Mouse (Mus musculus): ENCODE results near the gene Grcc10. TPM values are rescaled to one million over a fixed set of nuclear protein-coding genes. Genes with fewer than 3 reads are reported as not detected.

Gene Grcc10
- polyA plus RNA-seq (2014; fragmentation: Illumina TruSeq; extraction: RNeasy Lipid Tissue Mini Kit (QIAGEN cat#74804); ENCODE audit: low read depth, low replicate concordance): 210 TPM

DNA sequence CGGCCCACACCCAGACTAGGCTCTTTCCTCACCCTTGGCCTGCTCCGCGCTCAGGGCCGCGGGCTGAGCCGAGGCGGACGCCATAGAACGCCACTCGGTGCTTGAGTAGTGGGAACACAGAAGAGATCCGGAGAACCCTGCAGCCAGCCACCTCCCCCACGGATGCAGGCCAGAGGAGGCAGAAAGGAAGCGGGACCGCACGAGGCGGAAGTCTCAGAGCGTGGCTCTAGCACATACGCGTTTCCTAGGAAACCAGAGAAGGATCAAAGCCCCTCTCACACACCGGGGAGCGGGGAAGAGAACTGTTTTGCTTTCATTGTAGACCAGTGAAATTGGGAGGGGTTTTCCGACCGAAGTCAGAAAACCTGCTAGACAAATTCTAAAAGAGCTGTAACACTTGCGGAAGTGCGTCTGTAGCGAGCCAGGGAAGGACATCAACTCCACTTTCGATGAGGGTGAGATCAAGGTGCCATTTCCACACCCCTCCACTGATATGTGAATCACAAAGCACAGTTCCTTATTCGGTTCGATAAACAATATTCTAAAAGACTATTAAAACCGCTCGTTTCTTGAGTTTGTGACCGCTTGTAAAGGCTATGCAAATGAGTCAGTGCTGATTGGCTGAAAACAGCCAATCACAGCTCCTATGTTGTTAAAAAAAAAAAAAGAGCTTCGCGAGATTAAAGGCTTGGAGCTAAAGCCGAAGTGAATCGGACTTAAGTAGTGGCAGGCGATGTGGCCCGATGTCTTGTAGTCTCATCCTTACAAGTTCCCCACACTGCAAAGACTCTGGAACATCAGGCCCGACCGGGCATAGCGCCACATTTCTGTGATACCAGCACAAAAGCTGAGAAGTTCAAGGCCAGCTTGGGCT, at the start of gene Grcc10:
TSS of gene Grcc10 (minus strand) at position 487 of the 874 bp plus-strand sequence.

DNA sequence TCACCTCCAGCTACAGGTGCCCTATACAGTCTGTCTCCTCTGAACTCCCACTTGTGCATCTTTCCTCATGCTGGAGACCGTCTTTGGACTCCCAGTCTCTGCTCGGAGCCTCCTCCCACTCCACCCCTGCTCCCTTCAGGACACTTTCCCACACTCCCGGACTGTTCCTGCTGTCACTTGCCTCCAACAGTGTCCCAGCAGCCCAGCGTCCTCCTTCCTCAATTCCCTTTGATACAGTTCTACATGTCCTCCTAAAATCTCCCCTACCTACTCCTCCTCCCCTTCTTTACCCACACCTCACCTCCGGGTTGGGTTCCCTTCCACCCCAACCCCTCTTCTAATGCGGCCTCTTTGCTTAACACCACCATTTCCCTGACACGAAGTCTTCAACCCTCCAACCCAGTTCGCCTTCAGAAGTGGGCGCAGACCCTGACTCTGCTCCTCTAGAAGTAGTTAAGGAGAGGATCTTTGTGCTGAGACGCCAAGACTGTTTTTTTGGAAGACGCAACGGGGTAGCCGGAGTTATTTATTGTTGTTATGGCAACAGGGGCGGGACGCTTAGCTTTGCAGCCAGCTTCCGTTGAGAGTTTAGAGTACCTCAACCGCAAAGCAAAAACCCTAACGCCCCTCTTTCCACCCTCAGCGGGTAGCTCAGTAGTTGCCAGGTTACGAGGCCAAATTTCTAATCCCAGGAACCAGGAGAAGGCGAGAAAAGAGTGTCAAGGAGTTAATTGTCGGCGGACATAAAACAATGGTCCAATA, 38.2 kb upstream of the Grcc10 start, which contains the start of gene Lrrc23:
TSS of gene Lrrc23 (minus strand) at position 506 of the 762 bp plus-strand sequence.

DNA sequence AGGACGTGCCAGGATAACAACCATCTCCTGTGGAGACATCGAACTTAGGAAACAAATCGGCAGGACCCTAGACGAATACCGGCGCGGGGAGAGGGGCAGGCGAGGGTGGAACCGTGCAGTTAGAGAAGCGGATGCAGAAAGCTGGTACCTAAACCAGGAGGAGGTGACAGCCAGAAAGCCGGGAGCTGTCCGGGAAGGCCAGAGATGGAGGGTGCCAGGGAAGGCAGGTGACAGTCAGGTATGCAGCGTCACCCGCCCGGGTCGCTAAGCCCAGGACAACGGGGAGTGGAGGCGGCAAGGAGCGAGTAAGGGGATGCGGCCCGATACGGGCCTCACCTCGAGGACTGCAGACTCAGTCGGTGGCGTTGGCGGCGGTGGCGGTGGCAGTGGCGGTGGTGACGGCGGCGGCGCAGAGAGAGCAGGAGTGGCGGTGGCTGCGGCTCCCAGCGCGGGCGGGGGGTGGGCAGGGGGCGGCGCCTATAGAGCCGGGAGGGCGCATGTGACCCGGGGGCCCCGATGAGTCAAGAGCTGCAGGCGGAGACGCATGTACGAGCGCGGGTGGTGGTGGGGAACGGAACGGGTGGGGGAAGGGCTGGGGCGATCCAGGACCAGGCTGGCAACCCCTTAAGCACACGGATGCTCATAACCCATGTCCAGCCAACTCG, 28.1 kb upstream of the Grcc10 start, which contains the start of gene Eno2:
TSS of gene Eno2 (minus strand) at position 573 of the 665 bp plus-strand sequence.

DNA sequence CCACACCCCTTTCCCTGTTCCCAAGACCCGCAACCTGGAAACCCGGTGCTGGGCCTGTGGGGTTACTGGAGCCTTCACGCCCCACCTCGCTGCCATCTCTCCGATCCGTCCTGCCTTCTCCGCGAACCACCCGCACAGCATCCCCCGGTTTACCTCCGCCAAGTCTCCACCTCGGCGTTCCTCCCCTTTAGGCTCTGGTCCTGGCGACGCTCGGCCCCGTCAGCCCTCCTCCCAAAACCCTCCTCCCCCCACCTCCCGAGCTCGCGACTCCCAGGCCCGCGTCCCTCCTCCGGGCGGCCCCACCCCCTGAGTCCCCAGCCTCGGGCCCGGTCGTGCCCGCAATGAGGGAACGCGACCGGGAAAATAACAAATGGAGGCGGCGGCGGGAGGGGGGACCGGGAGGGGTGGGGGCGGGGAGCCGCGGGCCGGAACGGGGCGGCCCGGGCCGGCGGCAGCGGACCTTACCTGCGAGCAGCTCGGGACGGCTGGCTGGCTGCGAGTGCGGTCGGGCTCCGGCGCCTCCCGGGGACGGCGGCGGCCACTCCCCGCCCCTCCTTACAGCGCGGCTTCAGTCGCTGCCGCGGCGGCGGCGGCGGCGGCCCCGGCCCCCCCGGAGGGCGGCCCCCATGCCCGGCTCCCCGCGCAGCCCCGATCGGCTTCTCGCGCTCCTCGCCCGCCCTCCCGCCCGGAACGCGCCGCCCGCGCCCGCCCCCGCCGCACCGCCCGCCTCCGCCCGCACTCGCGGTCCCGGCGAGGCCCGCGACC, 14.8 kb upstream of the Grcc10 start, which contains the start of the genes Gm45234 and Atn1:
TSS of gene Gm45234 (minus strand) at position 191 of the 765 bp plus-strand sequence.
TSS of gene Atn1 (minus strand) at position 694 of the 765 bp plus-strand sequence.

DNA sequence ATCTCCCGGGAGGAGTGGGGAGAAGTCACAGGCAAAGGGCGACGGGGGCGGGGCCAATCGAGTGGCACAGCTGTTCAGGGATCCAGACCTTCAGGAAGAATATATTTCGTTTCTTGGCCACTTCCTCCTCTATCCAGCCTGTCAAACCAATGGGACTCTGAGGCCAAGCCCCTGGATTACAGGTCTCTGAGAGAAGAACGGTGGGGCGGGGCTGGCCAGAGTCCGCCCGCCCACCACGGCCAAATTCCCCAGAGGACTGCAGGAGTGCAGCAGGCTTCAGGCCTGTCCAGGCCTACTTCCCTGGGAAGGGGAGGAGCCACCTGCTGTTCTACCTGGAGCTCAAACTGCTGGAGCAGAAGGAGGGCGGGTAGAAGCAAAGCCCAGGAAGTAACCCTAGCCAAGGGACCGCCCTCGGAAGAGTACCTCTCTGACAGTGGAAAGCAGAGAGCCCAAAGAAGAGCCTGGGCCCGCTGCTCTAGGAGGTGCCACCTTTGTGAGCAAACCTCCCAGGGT, 2.6 kb downstream of the Grcc10 start, which contains the start of gene Ptpn6:
TSS of gene Ptpn6 (minus strand) at position 204 of the 513 bp plus-strand sequence.

DNA sequence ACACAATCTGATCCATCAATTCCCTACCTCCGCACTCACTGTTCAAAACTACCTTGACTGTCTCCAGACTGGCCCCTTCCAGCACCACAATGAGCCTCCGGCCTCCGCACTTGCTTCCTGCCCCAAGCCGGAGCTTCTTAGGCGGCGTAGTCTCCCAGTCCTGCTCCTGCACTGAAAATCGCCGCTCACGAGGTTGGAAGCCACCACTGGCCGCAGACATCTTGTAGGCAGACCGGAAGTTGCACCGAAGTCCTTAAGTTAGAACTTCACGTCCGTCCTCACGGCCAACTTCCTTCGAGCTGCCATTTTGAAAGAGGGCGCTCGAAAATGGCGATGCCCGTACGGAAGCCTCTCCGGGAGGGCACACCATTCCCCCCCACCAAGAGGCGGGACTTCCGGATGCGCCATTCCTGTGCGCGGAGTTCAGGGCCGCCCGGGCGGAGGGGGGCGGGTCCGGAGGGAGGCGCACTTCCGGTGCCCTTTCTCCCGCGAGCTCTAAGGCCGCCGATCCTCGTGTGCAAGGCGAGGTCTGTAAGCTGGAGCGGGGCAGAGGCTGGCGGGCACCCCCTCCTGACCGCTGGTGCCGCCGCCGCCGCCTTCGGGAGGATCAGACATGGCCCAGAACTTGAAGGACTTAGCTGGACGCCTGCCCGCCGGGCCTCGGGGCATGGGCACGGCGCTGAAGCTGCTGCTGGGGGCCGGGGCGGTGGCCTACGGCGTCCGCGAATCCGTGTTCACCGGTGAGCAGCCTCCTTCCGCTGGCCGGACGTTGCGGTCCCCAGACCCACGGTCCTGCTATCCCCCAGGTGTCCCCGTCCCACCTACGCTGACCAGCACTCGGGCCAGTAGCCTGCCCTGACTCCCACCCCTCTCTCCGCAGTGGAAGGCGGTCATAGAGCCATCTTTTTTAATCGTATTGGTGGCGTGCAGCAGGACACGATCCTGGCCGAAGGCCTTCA, 29.1 kb downstream of the Grcc10 start, which contains the start of the genes Emg1 and Phb2:
TSS of gene Emg1 (minus strand) at position 355 of the 959 bp plus-strand sequence.
TSS of gene Phb2 (plus strand) at position 513 of the 959 bp plus-strand sequence.

Other genes starting within 250 kb of the Grcc10 start
- gene C1rl, start 248.3 kb downstream of the Grcc10 start, polyA plus RNA-seq (2014; fragmentation: Illumina TruSeq; extraction: RNeasy Lipid Tissue Mini Kit (QIAGEN cat#74804); ENCODE audit: low read depth, low replicate concordance): 4.6 TPM
- gene C1ra, start 229.0 kb downstream of the Grcc10 start, polyA plus RNA-seq (2014; fragmentation: Illumina TruSeq; extraction: RNeasy Lipid Tissue Mini Kit (QIAGEN cat#74804); ENCODE audit: low read depth, low replicate concordance): 78.4 TPM
- gene C1s1, start 199.0 kb downstream of the Grcc10 start, polyA plus RNA-seq (2014; fragmentation: Illumina TruSeq; extraction: RNeasy Lipid Tissue Mini Kit (QIAGEN cat#74804); ENCODE audit: low read depth, low replicate concordance): 183 TPM
- not detected for gene C1rb, start 171.1 kb downstream of the Grcc10 start, polyA plus RNA-seq (2014; fragmentation: Illumina TruSeq; extraction: RNeasy Lipid Tissue Mini Kit (QIAGEN cat#74804); ENCODE audit: low read depth, low replicate concordance)
- 5.6 TPM for gene C1s2, start 105.3 kb downstream of the Grcc10 start, polyA plus RNA-seq (2014; fragmentation: Illumina TruSeq; extraction: RNeasy Lipid Tissue Mini Kit (QIAGEN cat#74804); ENCODE audit: low read depth, low replicate concordance)
- gene Lpcat3, start 78.3 kb downstream of the Grcc10 start, polyA plus RNA-seq (2014; fragmentation: Illumina TruSeq; extraction: RNeasy Lipid Tissue Mini Kit (QIAGEN cat#74804); ENCODE audit: low read depth, low replicate concordance): 75.1 TPM
- 55.2 TPM for gene Emg1, start 29.2 kb downstream of the Grcc10 start, polyA plus RNA-seq (2014; fragmentation: Illumina TruSeq; extraction: RNeasy Lipid Tissue Mini Kit (QIAGEN cat#74804); ENCODE audit: low read depth, low replicate concordance)
- gene Phb2, start 29.0 kb downstream of the Grcc10 start, polyA plus RNA-seq (2014; fragmentation: Illumina TruSeq; extraction: RNeasy Lipid Tissue Mini Kit (QIAGEN cat#74804); ENCODE audit: low read depth, low replicate concordance): 129 TPM
- 24.1 TPM for gene Ptpn6, start 2.7 kb downstream of the Grcc10 start, polyA plus RNA-seq (2014; fragmentation: Illumina TruSeq; extraction: RNeasy Lipid Tissue Mini Kit (QIAGEN cat#74804); ENCODE audit: low read depth, low replicate concordance)
- gene Gm45234, start 14.6 kb upstream of the Grcc10 start, polyA plus RNA-seq (2014; fragmentation: Illumina TruSeq; extraction: RNeasy Lipid Tissue Mini Kit (QIAGEN cat#74804); ENCODE audit: low read depth, low replicate concordance): not detected
- gene Atn1, start 15.2 kb upstream of the Grcc10 start, polyA plus RNA-seq (2014; fragmentation: Illumina TruSeq; extraction: RNeasy Lipid Tissue Mini Kit (QIAGEN cat#74804); ENCODE audit: low read depth, low replicate concordance): 47.5 TPM
- gene Eno2, start 28.3 kb upstream of the Grcc10 start, polyA plus RNA-seq (2014; fragmentation: Illumina TruSeq; extraction: RNeasy Lipid Tissue Mini Kit (QIAGEN cat#74804); ENCODE audit: low read depth, low replicate concordance): 5.5 TPM
- gene Lrrc23, start 38.4 kb upstream of the Grcc10 start, polyA plus RNA-seq (2014; fragmentation: Illumina TruSeq; extraction: RNeasy Lipid Tissue Mini Kit (QIAGEN cat#74804); ENCODE audit: low read depth, low replicate concordance): 10.8 TPM
- gene Spsb2, start 67.3 kb upstream of the Grcc10 start, polyA plus RNA-seq (2014; fragmentation: Illumina TruSeq; extraction: RNeasy Lipid Tissue Mini Kit (QIAGEN cat#74804); ENCODE audit: low read depth, low replicate concordance): 15.2 TPM
- 317 TPM for gene Tpi1, start 72.9 kb upstream of the Grcc10 start, polyA plus RNA-seq (2014; fragmentation: Illumina TruSeq; extraction: RNeasy Lipid Tissue Mini Kit (QIAGEN cat#74804); ENCODE audit: low read depth, low replicate concordance)
- gene Usp5, start 88.1 kb upstream of the Grcc10 start, polyA plus RNA-seq (2014; fragmentation: Illumina TruSeq; extraction: RNeasy Lipid Tissue Mini Kit (QIAGEN cat#74804); ENCODE audit: low read depth, low replicate concordance): 84.1 TPM
- 9.8 TPM for gene Cdca3, start 88.2 kb upstream of the Grcc10 start, polyA plus RNA-seq (2014; fragmentation: Illumina TruSeq; extraction: RNeasy Lipid Tissue Mini Kit (QIAGEN cat#74804); ENCODE audit: low read depth, low replicate concordance)
- not detected for gene Gnb3, start 98.9 kb upstream of the Grcc10 start, polyA plus RNA-seq (2014; fragmentation: Illumina TruSeq; extraction: RNeasy Lipid Tissue Mini Kit (QIAGEN cat#74804); ENCODE audit: low read depth, low replicate concordance)
- 18.1 TPM for gene P3h3, start 116.4 kb upstream of the Grcc10 start, polyA plus RNA-seq (2014; fragmentation: Illumina TruSeq; extraction: RNeasy Lipid Tissue Mini Kit (QIAGEN cat#74804); ENCODE audit: low read depth, low replicate concordance)
- 1.5 TPM for gene Gpr162, start 122.6 kb upstream of the Grcc10 start, polyA plus RNA-seq (2014; fragmentation: Illumina TruSeq; extraction: RNeasy Lipid Tissue Mini Kit (QIAGEN cat#74804); ENCODE audit: low read depth, low replicate concordance)
- 1.8 TPM for gene Cd4, start 146.8 kb upstream of the Grcc10 start, polyA plus RNA-seq (2014; fragmentation: Illumina TruSeq; extraction: RNeasy Lipid Tissue Mini Kit (QIAGEN cat#74804); ENCODE audit: low read depth, low replicate concordance)
- 2.3 TPM for gene Lag3, start 170.3 kb upstream of the Grcc10 start, polyA plus RNA-seq (2014; fragmentation: Illumina TruSeq; extraction: RNeasy Lipid Tissue Mini Kit (QIAGEN cat#74804); ENCODE audit: low read depth, low replicate concordance)
- gene Ptms, start 178.7 kb upstream of the Grcc10 start, polyA plus RNA-seq (2014; fragmentation: Illumina TruSeq; extraction: RNeasy Lipid Tissue Mini Kit (QIAGEN cat#74804); ENCODE audit: low read depth, low replicate concordance): 493 TPM
- gene Mlf2, start 190.0 kb upstream of the Grcc10 start, polyA plus RNA-seq (2014; fragmentation: Illumina TruSeq; extraction: RNeasy Lipid Tissue Mini Kit (QIAGEN cat#74804); ENCODE audit: low read depth, low replicate concordance): 206 TPM
- 105 TPM for gene Cops7a, start 224.2 kb upstream of the Grcc10 start, polyA plus RNA-seq (2014; fragmentation: Illumina TruSeq; extraction: RNeasy Lipid Tissue Mini Kit (QIAGEN cat#74804); ENCODE audit: low read depth, low replicate concordance)

Measured in adipose tissue, adult 10 weeks (tissue).